Mouse (Mus musculus) thymus, adult 2 months (tissue): ENCODE data around the gene Atg9b. TPM values are rescaled to one million over a fixed set of nuclear protein-coding genes. Genes with fewer than 3 reads are reported as not detected.

ENCODE experiments used
- DNase-seq: peaks from one replicate; pipeline ENCODE4 v3.0.0; 2021
- H3K27ac ChIP-seq: fragments of 200-500 bp; 2 replicates; pipeline ENCODE4 v1.5.1; 2012; ENCODE audit warnings: low read length, control low read depth; ENCODE audit not compliant: control insufficient read depth, insufficient read depth
- H3K27me3 ChIP-seq: fragments of 200-500 bp; 2 replicates; pipeline ENCODE4 v1.6.1; 2012; ENCODE audit warnings: mild to moderate bottlenecking, low read length, moderate library complexity, mixed read lengths; ENCODE audit not compliant: control insufficient read depth, insufficient read depth
- H3K36me3 ChIP-seq: fragments of 200-500 bp; 2 replicates; pipeline ENCODE4 v1.6.1; 2012; ENCODE audit warnings: mild to moderate bottlenecking, low read length, moderate library complexity; ENCODE audit not compliant: control insufficient read depth, insufficient read depth
- H3K4me1 ChIP-seq: fragments of 200-500 bp; replicated peaks from 2 replicates; pipeline ENCODE4 v1.6.1; 2012; ENCODE audit warnings: low read length; ENCODE audit not compliant: control insufficient read depth, insufficient read depth
- H3K4me3 ChIP-seq: fragments of 200-500 bp; 2 replicates; pipeline ENCODE4 v1.5.1; 2012; ENCODE audit warnings: mild to moderate bottlenecking, low read length, control low read depth, moderate library complexity; ENCODE audit not compliant: control insufficient read depth, insufficient read depth
- CTCF ChIP-seq: fragments of 200-500 bp; IDR thresholded peaks from 2 replicates; pipeline ENCODE4 v1.5.1; 2012; ENCODE audit warnings: mild to moderate bottlenecking, control low read depth, low read length, moderate library complexity, borderline replicate concordance; ENCODE audit not compliant: control insufficient read depth, poor library complexity, insufficient read depth; ENCODE audit errors: extremely low read depth
- POLR2A ChIP-seq: fragments of 200-500 bp; IDR thresholded peaks from 2 replicates; pipeline ENCODE4 v1.6.1; 2012; ENCODE audit warnings: mild to moderate bottlenecking, low read length, control low read depth, moderate library complexity; ENCODE audit not compliant: control insufficient read depth, poor library complexity, insufficient read depth; ENCODE audit errors: extremely low read depth
- WGBS: fragments of 180-500 bp; shearing (Covaris S2); methylation state at CpG from one replicate; pipeline ENCODE4 v1.1.7; 2018; 5-methylcytosine and 5-hydroxymethylcytosine counted together
- polyA plus RNA-seq: library from polyadenylated mRNA; depleted of rRNA; stranded (reverse); fragments of >200 nt; gene quantifications from 2 replicates; pipeline ENCODE4 v1.2.3, GENCODE M21; 2012

Atg9b gene
- polyA plus RNA-seq, 1 experiment: 6.8 TPM

DNA sequence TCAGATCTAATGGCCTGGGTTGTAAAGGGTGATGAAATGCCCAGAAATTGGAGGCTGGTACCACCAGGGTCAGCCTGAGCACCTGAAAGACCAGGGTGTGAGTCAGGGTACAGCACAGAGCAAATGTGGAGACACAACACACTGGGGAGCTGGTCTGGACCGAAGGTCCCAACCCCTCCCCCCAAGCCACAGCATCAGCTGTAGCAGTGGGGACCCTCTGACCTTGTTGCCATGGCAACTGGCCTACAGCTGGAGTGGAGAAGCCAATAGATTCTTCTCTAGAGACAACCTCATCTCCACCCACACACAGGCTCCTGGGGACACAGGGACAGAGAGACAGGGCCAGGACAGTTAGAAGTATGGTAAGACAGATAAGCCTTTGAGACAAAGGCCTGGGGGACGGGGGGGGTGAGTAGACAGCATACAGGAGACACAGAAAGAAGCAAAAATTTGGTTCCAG is 47.9 kb downstream of the Atg9b start:
- TF ChIP-seq CTCF: no peak
- TF ChIP-seq POLR2A: no peak
- H3K4me1 ChIP-seq: peaks cover 54% of the 10 kb centered on the region
- H3K36me3 ChIP-seq: no peaks in the 10 kb centered on the region
- WGBS: 21% methylated on average over 2 of the region's 2 CpGs
- H3K27ac ChIP-seq: peak overlapping the region; percentile 97
- no peaks in the 10 kb centered on the region for H3K27me3 ChIP-seq
- peak overlapping the region; percentile 9 for H3K4me3 ChIP-seq
- DNase-seq: peak; percentile 65

DNA sequence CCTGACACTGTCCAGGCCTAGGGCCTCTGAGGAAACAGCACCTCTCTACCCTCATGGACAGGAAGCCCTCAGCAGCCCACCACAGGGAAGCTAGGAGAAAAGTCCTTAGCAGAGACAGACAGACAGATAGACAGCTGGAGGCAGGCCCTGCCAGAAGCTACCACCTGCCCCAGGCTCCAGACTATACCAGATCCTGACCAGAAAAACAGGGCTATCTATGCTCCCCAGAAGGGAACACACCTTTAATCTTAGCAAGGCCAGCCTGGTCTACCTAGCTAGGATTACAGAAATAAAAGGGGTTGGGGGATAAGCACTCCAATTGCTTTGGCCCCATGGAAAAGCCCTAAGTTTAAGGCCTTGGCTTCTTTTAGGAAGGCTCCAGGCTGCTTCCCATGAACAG is 48.6 kb downstream of the Atg9b start:
- Histone ChIP-seq H3K27me3 (no peaks in the 10 kb centered on the region), H3K36me3 (no peaks in the 10 kb centered on the region), H3K4me3 (no peak overlapping the region), H3K27ac (peak overlapping the region; percentile 97), H3K4me1 (peaks cover 49% of the 10 kb centered on the region)
- DNase-seq: peak; percentile 16
- no peak for TF ChIP-seq POLR2A
- no peak for TF ChIP-seq CTCF

DNA sequence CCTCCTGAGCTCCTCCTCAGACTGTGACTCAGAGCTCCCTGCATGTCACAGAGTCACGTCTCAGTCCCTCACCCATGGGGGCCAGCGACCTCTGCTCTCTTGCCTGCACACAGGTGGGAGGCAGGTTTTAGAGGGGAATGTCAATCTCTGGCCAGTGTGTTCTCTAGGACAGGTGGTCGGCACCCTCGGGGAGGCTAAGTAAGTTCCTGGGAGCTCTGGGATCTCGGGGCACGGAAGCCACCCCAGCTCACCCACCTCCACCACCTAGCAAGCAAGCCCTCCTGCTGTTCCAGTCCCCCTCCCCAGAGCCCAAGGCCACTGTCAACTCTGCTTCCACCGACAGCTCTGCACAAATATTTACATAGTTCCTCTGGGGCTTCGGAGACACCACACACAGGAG is 49.0 kb downstream of the Atg9b start:
- TF ChIP-seq CTCF (no peak), POLR2A (no peak)
- 95% methylated on average over 8 of the region's 8 CpGs for WGBS
- Histone ChIP-seq H3K4me3 (no peak overlapping the region), H3K27me3 (no peaks in the 10 kb centered on the region), H3K27ac (no peak overlapping the region; the same call in 1 of the 2 replicates), H3K4me1 (peaks cover 49% of the 10 kb centered on the region), H3K36me3 (no peaks in the 10 kb centered on the region)
- no peak for DNase-seq

DNA sequence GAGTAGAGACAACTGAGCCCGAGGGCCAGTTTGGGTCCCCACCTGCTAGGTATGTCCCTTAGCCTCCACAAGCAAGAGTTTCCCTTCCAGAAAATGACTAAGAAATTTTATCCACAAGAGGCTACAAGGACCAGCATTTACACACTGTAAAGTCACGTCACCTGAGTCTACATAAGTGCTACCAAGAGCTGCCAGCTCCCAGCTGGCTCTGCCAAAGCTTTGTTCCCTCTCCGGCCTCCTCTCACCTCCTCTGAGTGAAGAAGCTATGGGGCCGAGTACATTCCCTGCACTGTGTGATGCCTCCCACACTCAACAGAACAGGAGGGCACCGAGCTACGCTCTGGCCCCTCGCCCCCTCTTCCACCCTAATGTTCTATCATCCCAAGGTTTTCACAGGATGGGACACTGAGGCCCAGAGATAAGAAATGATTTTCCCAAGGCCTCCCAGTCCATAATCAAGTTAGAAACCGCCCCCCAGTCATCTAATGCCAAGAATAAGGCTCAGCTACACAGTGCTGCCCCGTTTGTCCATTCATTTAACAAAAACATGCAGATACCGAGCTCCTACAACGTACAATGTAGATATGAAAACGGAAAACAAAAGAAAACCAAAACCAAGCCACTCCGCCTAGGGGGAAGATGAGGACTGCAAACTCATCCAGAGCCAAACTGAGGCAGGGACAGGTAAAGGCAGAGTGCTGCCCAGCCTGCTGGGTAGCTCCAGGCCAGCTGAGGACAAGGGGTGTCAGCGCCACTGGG is 49.6 kb downstream of the Atg9b start:
- no peak for DNase-seq
- WGBS: 96% methylated on average over 14 of the region's 14 CpGs
- H3K36me3 ChIP-seq: no peaks in the 10 kb centered on the region
- TF ChIP-seq POLR2A (no peak), CTCF (no peak)
- H3K27ac ChIP-seq: no peak overlapping the region
- no peak overlapping the region for H3K4me3 ChIP-seq
- peaks cover 43% of the 10 kb centered on the region for H3K4me1 ChIP-seq
- no peaks in the 10 kb centered on the region for H3K27me3 ChIP-seq

DNA sequence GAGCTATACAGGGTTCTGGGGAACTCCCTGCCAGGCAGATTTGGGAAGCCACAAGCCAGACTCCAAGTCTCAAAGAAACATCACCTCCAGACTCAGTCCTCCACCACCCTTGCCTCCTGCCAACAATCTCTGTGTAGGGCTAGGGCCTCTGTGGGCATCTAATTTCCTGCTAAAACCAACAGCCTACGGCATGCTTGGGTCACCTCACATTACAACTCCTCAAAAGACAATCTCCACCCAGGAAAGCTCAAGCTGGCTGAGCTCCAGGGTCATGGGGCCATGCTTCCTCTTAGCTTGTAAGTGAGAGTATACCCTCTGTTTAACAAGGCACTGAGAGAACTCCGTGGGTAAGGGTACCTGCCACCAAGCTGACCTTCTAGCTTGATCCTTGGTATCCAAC is 54.1 kb downstream of the Atg9b start:
- WGBS: 38% methylated on average over 2 of the region's 2 CpGs
- Histone ChIP-seq H3K27ac (no peak overlapping the region), H3K4me1 (peaks cover 2% of the 10 kb centered on the region), H3K36me3 (no peaks in the 10 kb centered on the region), H3K27me3 (no peaks in the 10 kb centered on the region), H3K4me3 (no peak overlapping the region)
- TF ChIP-seq POLR2A (no peak), CTCF (no peak)
- no peak for DNase-seq

DNA sequence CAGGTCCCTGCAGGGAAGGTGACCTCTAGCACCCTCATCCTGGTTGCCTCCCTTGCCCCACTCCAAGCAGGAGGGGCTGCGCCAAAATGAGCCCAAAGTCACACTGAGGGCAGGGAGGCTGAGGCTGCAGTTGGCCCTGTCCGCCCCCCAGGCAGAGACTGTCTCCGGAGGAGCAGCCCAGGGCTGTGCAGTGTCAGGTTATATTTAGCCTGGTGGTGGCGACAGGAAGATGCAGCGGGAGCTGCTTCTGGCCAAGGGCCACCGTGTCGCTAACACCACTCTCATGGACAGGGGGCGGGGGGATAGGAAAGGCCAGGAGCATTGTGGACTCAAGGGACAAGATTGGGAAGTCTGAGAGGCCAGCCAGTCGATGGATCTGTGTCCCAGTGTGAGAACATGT is 54.6 kb downstream of the Atg9b start:
- H3K27me3 ChIP-seq: no peaks in the 10 kb centered on the region
- 46% methylated on average over 9 of the region's 9 CpGs for WGBS
- TF ChIP-seq POLR2A: no peak
- no peak for TF ChIP-seq CTCF
- no peak for DNase-seq
- H3K4me3 ChIP-seq: no peak overlapping the region
- H3K27ac ChIP-seq: no peak overlapping the region
- 0 out of 2 replicates have a peak, but pooled peaks cover 4% of the 10 kb centered on the region for H3K36me3 ChIP-seq
- H3K4me1 ChIP-seq: no peaks in the 10 kb centered on the region
